Mouse (Mus musculus) heart, adult 2 months (tissue): ENCODE measurements around the gene Pnkp. TPM values are rescaled to one million over a fixed set of nuclear protein-coding genes. Genes with fewer than 3 reads are reported as not detected.

Experiments
- DNase-seq, 2 experiments: peaks; one replicate each; pipeline ENCODE4 v3.0.0; 2021
- H3K27ac ChIP-seq: fragments of 200-600 bp; 2 replicates; pipeline ENCODE4 v1.8.1; 2022
- H3K27me3 ChIP-seq: fragments of 200-500 bp; 2 replicates; pipeline ENCODE4 v1.6.1; 2012; ENCODE audit warnings: mild to moderate bottlenecking, low read length, inconsistent platforms, mixed read lengths; ENCODE audit not compliant: control insufficient read depth, insufficient read depth
- H3K36me3 ChIP-seq: fragments of 200-500 bp; 2 replicates; pipeline ENCODE4 v1.6.1; 2012; ENCODE audit warnings: low read length, inconsistent platforms; ENCODE audit not compliant: control insufficient read depth, insufficient read depth
- H3K4me1 ChIP-seq: fragments of 200-500 bp; 2 replicates; pipeline ENCODE4 v1.6.1; 2011; ENCODE audit warnings: low read length; ENCODE audit not compliant: control insufficient read depth, insufficient read depth
- H3K4me3 ChIP-seq: fragments of 200-600 bp; 2 replicates; pipeline ENCODE4 v1.8.1; 2022
- H3K79me2 ChIP-seq: fragments of 200-500 bp; replicated peaks from 2 replicates; pipeline ENCODE4 v1.6.1; 2012; ENCODE audit warnings: mild to moderate bottlenecking, inconsistent platforms, low read length, moderate library complexity, mixed read lengths; ENCODE audit not compliant: control insufficient read depth, insufficient read depth
- H3K9ac ChIP-seq: fragments of 200-500 bp; 2 replicates; pipeline ENCODE4 v1.6.1; 2012; ENCODE audit warnings: low read depth, mild to moderate bottlenecking, control low read depth, inconsistent platforms, low read length, mixed read lengths
- CTCF ChIP-seq: fragments of 200-600 bp; IDR thresholded peaks from 2 replicates; pipeline ENCODE4 v1.8.1; 2022; ENCODE audit warnings: antibody characterized with exemption, mild to moderate bottlenecking, moderate library complexity
- EP300 ChIP-seq: fragments of 200-500 bp; IDR thresholded peaks from 2 replicates; pipeline ENCODE4 v1.6.1; 2011; ENCODE audit warnings: low read depth, low read length, control low read depth; ENCODE audit not compliant: insufficient read depth
- POLR2A ChIP-seq: fragments of 200-500 bp; IDR thresholded peaks from 2 replicates; pipeline ENCODE4 v1.6.1; 2011; ENCODE audit warnings: mild to moderate bottlenecking, low read depth, low read length, control low read depth; ENCODE audit not compliant: insufficient read depth
- WGBS: fragments of 180-500 bp; shearing (Covaris S2); methylation state at CpG from one replicate; pipeline ENCODE4 v1.1.7; 2018; 5-methylcytosine and 5-hydroxymethylcytosine counted together
- intact Hi-C: fragments of 180-260 bp; cut with DNase I; formaldehyde crosslinking; loops from one replicate; pipeline ENCODE4 v1.15.1; 2025
- polyA plus RNA-seq: library from polyadenylated mRNA; depleted of rRNA; stranded (reverse); fragments of >200 nt; gene quantifications from 2 replicates; pipeline ENCODE4 v1.2.3, GENCODE M21; 2012
- total RNA-seq, 2 experiments: library from RNA; stranded (reverse); gene quantifications; 2 replicates each; pipeline ENCODE4 v1.2.3; 2021

The Pnkp gene
- total and polyA plus RNA-seq, 3 experiments: 15.3 to 20.2 (median 19.6) TPM

DNA sequence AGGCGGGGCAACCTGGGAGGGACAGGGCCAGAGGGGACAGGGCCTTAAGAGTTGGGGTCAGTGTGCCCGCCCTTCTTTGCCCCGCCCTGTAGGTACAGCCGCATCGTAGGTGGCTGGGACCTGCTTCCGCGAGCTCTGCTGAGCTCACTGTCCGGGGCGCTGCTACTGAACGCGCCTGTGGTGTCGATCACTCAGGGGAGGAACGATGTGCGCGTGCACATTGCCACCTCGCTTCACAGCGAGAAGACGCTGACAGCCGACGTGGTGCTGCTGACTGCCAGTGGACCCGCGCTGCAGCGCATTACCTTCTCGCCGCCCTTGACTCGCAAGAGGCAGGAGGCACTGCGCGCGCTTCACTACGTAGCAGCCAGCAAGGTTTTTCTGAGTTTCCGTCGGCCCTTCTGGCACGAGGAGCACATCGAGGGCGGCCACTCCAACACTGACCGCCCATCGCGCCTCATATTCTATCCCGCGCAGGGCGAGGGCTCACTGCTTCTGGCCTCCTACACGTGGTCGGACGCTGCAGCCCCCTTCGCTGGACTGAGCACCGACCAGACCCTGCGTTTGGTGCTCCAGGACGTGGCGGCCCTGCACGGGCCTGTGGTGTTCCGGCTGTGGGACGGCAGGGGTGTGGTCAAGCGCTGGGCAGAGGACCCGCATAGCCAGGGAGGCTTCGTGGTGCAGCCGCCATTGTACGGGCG is 17.3 kb upstream of the Pnkp start:
- no peaks in the 10 kb centered on the region for H3K36me3 ChIP-seq
- peak overlapping the region; percentile 67 for H3K9ac ChIP-seq
- DNase-seq: peak; percentile 62 to 63
- peaks cover 10% of the 10 kb centered on the region for H3K4me1 ChIP-seq
- H3K27me3 ChIP-seq: no peaks in the 10 kb centered on the region
- H3K4me3 ChIP-seq: peak overlapping the region; percentile 37
- no peaks in the 10 kb centered on the region for H3K79me2 ChIP-seq
- WGBS: 5% methylated on average over 58 of the region's 58 CpGs
- TF ChIP-seq CTCF (no peak), EP300 (no peak), POLR2A (no peak)
- intact Hi-C loops: no loop called here
- H3K27ac ChIP-seq: peak overlapping the region; percentile 26; the same call in 1 of the 2 replicates

DNA sequence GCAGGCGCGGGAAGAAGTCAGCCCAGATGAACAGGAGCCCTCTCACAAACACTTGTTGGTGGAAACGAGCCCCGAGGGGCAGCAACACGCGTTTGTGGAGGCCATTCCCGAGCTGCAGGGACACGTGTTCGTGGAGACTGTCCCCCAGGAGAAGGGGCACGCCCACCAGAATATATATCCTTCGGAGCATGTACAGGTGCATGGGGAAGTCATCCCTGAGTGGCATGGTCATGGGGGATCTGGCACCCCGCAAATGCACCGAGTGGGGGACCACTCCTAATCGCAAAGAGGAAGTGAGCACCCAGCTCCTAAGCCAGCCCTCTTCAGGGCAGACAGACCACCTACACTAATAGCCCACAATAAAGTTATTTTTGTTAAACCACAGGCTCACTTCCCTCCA is 16.5 kb upstream of the Pnkp start:
- no peak for DNase-seq
- TF ChIP-seq POLR2A (no peak), EP300 (no peak), CTCF (no peak)
- H3K27ac ChIP-seq: no peak overlapping the region
- H3K79me2 ChIP-seq: no peaks in the 10 kb centered on the region
- 64% methylated on average over 14 of the region's 14 CpGs for WGBS
- no peaks in the 10 kb centered on the region for H3K27me3 ChIP-seq
- no peak overlapping the region for H3K9ac ChIP-seq
- intact Hi-C loops: no loop called here
- peaks cover 10% of the 10 kb centered on the region for H3K4me1 ChIP-seq
- no peak overlapping the region for H3K4me3 ChIP-seq
- H3K36me3 ChIP-seq: no peaks in the 10 kb centered on the region

DNA sequence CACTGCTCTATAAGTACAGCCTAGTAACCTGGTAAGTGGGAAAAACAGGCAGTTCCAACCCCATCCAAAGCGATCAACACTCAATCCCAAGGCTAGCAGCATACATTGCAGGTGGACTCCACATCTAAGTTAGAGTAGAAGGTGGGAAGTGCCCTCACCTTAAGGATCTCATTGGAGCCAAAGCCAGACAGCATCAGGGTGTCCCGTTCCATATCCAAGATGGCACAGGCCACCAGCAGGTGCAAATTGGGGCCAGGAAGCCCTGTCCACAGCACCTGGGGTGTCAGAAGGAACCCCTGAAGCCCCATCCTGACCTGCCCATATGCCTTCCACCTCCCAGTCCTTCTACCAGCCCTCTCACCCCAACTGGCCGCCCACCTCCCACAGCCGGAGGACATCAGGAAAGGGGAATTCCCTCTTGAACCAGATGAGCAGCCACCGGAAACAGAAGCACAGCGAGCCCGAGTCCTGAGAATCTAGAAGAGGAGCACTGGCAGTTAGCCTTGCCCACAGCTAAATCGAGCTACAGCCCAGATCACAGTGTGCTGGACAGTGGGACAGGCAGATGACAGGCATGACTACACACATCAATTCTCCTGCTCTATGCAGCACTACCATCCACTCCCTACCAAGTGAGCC is 15.0 kb upstream of the Pnkp start:
- H3K27ac ChIP-seq: no peak overlapping the region
- no peak overlapping the region for H3K4me3 ChIP-seq
- no peak for DNase-seq
- TF ChIP-seq EP300 (no peak), POLR2A (no peak), CTCF (no peak)
- H3K9ac ChIP-seq: no peak overlapping the region
- H3K27me3 ChIP-seq: no peaks in the 10 kb centered on the region
- WGBS: 83% methylated on average over 8 of the region's 8 CpGs
- H3K36me3 ChIP-seq: no peaks in the 10 kb centered on the region
- intact Hi-C loops: no loop called here
- no peaks in the 10 kb centered on the region for H3K79me2 ChIP-seq
- H3K4me1 ChIP-seq: peaks cover 2% of the 10 kb centered on the region

DNA sequence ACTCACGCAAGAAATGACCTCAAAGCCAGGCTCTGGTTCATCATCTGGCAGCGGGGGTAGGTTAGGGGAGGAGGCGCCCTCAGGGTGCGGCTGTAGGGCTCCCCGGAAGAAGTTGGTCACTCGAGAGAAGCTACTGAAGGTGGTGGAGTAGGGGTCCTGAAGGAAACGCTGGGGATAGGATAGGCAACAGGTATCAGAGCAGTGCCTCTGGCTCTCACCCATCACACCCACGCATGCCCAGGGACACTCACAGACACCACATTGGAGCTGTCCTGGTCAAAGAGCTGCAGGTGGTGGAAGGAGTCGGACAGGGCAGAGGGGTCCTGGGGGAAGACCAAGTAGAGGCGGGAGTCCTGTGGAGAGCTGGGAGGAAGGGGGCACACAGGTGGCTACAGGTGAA is 11.9 kb upstream of the Pnkp start:
- Histone ChIP-seq H3K4me1 (peaks cover 3% of the 10 kb centered on the region), H3K27me3 (no peaks in the 10 kb centered on the region), H3K4me3 (no peak overlapping the region), H3K36me3 (no peaks in the 10 kb centered on the region), H3K27ac (no peak overlapping the region), H3K79me2 (no peaks in the 10 kb centered on the region), H3K9ac (no peak overlapping the region)
- no peak for DNase-seq
- WGBS: 96% methylated on average over 10 of the region's 10 CpGs
- TF ChIP-seq EP300 (no peak), CTCF (no peak), POLR2A (no peak)
- intact Hi-C loops: no loop called here

DNA sequence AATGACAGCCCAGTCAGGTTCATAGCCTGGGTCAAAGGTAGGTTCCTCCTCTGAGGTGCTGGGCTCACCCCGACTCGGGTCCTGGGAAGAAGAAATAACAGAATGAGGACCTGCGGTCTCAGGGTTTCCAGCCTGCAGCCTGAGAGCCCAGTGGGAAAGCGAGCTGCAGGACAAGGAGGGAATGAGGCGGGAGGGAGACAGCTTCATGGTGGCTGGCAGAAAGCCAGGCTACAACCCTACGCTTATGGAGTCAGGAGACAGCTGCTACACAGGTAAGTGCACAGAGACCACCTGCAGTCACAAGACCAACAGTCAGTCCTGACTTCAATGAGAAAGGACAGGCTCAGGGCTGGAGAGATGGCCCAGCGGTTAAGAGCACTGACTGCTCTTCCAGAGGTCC is 10.1 kb upstream of the Pnkp start:
- no peak overlapping the region for H3K4me3 ChIP-seq
- intact Hi-C loops: no loop called here
- TF ChIP-seq POLR2A: no peak
- TF ChIP-seq CTCF: no peak
- no peak for TF ChIP-seq EP300

DNA sequence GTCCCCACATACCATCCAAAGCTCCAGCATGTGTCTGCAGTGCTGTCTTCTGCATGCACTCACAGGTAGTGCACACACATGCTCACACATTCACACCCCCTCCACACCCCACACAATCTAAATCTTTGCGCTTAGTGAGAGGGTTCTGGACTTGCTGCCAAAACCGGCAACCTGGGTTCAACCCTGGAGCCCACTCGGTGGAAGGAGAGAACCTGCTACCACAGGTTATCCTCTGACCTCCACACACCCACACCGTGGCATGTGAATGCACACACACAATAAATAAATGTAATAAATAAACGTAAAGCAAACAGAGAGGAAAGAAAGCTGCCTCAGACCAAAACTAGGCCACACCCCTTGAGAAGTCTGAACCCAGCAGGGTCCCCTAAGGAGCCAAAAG is 9.2 kb upstream of the Pnkp start:
- peaks cover 6% of the 10 kb centered on the region for H3K4me1 ChIP-seq
- 59% methylated on average over 5 of the region's 5 CpGs for WGBS
- H3K79me2 ChIP-seq: peaks cover 3% of the 10 kb centered on the region
- H3K4me3 ChIP-seq: peak overlapping the region; percentile 100
- intact Hi-C loops: no loop called here
- no peak for DNase-seq
- TF ChIP-seq CTCF (no peak), POLR2A (no peak), EP300 (no peak)
- no peaks in the 10 kb centered on the region for H3K27me3 ChIP-seq
- no peaks in the 10 kb centered on the region for H3K36me3 ChIP-seq
- H3K9ac ChIP-seq: no peak overlapping the region
- peak overlapping the region; percentile 94 for H3K27ac ChIP-seq

More for the DNA sequence above, 10.1 kb upstream of the Pnkp start:
- Histone ChIP-seq H3K27me3 (no peaks in the 10 kb centered on the region), H3K4me1 (peaks cover 6% of the 10 kb centered on the region), H3K27ac (no peak overlapping the region), H3K79me2 (no peaks in the 10 kb centered on the region), H3K36me3 (no peaks in the 10 kb centered on the region), H3K9ac (no peak overlapping the region)
- no peak for DNase-seq
- WGBS: 90% methylated on average over 7 of the region's 7 CpGs
